Mouse (Mus musculus) urinary bladder, postnatal 10 days (tissue): Measurements from ENCODE around the gene Tas2r140.

Experiments
- DNase-seq: peaks from one replicate; pipeline ENCODE4 v3.0.0; 2022; ENCODE audit warnings: low spot score

The Tas2r140 gene

DNA sequence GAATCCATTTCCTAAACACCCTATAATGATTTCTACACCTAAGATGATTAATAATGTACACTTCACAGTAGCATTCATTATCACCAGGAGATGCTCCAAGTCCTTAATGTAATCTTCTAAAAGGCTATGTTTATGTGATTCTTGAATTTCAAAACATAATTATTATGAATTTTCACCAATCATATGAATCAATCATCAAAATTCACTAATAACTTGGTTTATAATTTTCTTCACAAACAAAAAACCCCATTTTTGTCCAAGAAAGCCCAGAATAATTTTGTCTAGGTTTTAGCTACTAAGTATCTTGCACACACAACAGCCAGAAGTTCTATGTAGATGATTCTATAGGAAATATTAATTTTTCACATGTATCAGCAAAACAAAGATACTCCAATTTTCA lies at the start of gene Tas2r140:
Gene Tas2r140 (minus strand): TSS at position 101 of the 400 bp plus-strand sequence.
- no peak for DNase-seq

GRCm38 (mm10) chr6:133104609-133104921 lies 48.9 kb upstream of the Tas2r140 start, which contains the start of gene Smim10l1:
Gene Smim10l1, plus strand, starts transcription at chr6:133104909.
- DNase-seq = no peak

GRCm38 (mm10) chr6:133102430-133102829 lies 46.8 kb upstream of the Tas2r140 start:
- DNase-seq = no peak

- DNase-seq = no peak
These were observed 36.6 kb upstream of the Tas2r140 start for GRCm38 (mm10) chr6:133092226-133092625.

DNA sequence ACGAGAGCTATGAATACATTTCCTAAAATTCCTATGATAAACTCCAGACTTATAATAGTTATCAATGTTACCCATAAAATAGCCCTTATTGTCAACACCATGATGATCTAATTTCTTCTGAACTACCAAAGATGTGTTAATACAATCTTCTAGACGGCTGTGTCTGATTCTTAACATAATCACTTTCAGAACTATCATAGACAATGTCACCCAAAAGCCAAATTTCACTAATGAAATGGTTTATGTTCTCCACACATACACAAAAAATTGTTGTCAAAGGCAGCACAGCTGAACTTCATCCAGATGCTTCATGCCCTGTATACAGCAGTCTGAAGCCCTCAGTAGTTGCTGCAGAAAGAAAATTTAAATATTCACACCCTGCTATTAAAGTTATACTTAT lies 18.6 kb downstream of the Tas2r140 start, which contains the start of gene Tas2r103:
Gene Tas2r103 (minus strand): TSS at position 101 of the 400 bp plus-strand sequence.
- DNase-seq = no peak
